Mouse (Mus musculus) embryonic facial prominence, embryonic 13.5 days (tissue): ENCODE measurements at regions not wholly inside any gene's neighbourhood (a gene's known extent, or its start where the extent isn't known, plus 50 kb on each side); places are given as distances from the start of the nearest gene placed in this dataset.

Experiments
- ATAC-seq: fragments of 200-750 bp; cut with Nextera tagmentation; 2 replicates; pipeline ENCODE4 v1.8.0; 2017; ENCODE audit warnings: low read depth; ENCODE audit not compliant: insufficient number of reproducible peaks, insufficient read depth, low FRiP score, low TSS enrichment
- H3K27ac ChIP-seq: fragments of 300-500 bp; sonication (generic); 2 replicates; pipeline ENCODE4 v1.5.1; 2015; ENCODE audit warnings: moderate library complexity, mild to moderate bottlenecking, inconsistent platforms
- H3K27me3 ChIP-seq: fragments of 300-500 bp; sonication (generic); 2 replicates; pipeline ENCODE4 v1.6.1; 2015; ENCODE audit warnings: mild to moderate bottlenecking, inconsistent platforms
- H3K36me3 ChIP-seq: fragments of 300-500 bp; sonication (generic); 2 replicates; pipeline ENCODE4 v1.6.1; 2015; ENCODE audit warnings: mild to moderate bottlenecking, inconsistent platforms
- H3K4me1 ChIP-seq: fragments of 300-500 bp; sonication (generic); 2 replicates; pipeline ENCODE4 v1.6.1; 2015; ENCODE audit warnings: inconsistent platforms
- H3K4me2 ChIP-seq: fragments of 300-500 bp; sonication (generic); 2 replicates; pipeline ENCODE4 v1.6.1; 2015; ENCODE audit warnings: moderate library complexity, mild to moderate bottlenecking, inconsistent platforms
- H3K4me3 ChIP-seq: fragments of 300-500 bp; sonication (generic); 2 replicates; pipeline ENCODE4 v1.5.1; 2015; ENCODE audit warnings: mild to moderate bottlenecking, inconsistent platforms
- H3K9ac ChIP-seq: fragments of 300-500 bp; sonication (generic); 2 replicates; pipeline ENCODE4 v1.6.1; 2015; ENCODE audit warnings: mild to moderate bottlenecking, inconsistent platforms
- H3K9me3 ChIP-seq: fragments of 300-500 bp; sonication (generic); 2 replicates; pipeline ENCODE4 v1.6.1; 2016; ENCODE audit warnings: inconsistent platforms
- WGBS: fragments of 180-500 bp; shearing (Covaris S2); methylation state at CpG from one replicate; pipeline ENCODE4 v1.1.7; 2015; ENCODE audit warnings: mixed read lengths; 5-methylcytosine and 5-hydroxymethylcytosine counted together

DNA sequence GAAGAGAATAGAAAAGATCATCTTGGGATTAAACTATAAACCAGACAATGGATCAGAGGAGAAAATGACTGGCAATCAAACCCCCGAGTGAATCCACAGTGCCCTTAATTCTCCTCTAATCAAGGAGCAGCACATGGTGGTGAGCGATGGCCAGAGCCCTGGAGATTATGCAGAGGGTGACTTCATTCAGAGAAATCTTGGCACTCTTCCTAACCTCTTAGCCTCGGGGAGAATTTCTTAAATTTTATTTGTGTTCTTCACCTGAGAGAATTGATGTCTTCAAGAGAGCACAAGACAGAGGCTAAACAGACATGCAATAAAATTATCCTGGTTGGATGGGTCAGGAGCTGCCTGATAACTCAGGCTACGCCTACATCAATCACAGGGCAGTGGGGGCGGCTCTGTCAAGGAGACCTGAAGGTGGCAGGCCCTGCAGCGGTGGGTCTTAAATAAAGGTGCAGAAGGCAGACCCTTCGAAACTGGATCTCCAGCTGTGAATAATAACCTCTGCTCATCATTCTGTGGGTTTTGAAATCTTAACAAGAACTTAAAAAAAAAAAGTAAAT is 316.5 kb upstream of the Klf12 start:
- Histone ChIP-seq H3K4me2 (no peak overlapping the region), H3K36me3 (no peaks in the 10 kb centered on the region), H3K9me3 (no peaks in the 10 kb centered on the region), H3K27ac (no peak overlapping the region), H3K27me3 (no peaks in the 10 kb centered on the region), H3K9ac (no peak overlapping the region), H3K4me1 (peaks cover 5% of the 10 kb centered on the region; the same call in 1 of the 2 replicates), H3K4me3 (no peak overlapping the region)
- no peak for ATAC-seq
- WGBS, result 54% methylated on average over 7 of the region's 7 CpGs

DNA sequence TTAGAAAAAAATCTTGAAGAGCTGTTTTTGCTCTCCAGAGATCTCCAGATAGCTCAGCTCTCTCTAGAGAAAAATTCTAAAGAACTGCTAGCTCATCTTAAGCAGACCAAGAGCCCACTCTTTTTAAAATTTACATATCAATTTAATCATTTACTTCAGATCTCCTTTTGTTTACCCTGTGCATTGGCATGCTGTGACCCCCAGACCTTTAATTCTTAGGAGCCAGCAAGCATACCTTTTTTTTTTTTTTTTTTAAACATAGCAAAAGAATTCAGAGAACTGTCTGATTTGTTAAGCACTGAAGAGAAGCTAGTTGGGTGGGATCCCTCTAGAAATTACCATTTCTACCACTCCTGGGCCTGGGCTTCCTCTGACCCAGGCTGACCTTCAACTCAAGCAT is 285.5 kb upstream of the Klf12 start:
- Histone ChIP-seq H3K4me1 (0 out of 2 replicates have a peak, but pooled peaks cover 5% of the 10 kb centered on the region), H3K27ac (no peak overlapping the region), H3K9ac (no peak overlapping the region), H3K27me3 (no peaks in the 10 kb centered on the region), H3K4me3 (no peak overlapping the region), H3K9me3 (no peaks in the 10 kb centered on the region), H3K4me2 (no peak overlapping the region), H3K36me3 (no peaks in the 10 kb centered on the region)
- no peak for ATAC-seq

DNA sequence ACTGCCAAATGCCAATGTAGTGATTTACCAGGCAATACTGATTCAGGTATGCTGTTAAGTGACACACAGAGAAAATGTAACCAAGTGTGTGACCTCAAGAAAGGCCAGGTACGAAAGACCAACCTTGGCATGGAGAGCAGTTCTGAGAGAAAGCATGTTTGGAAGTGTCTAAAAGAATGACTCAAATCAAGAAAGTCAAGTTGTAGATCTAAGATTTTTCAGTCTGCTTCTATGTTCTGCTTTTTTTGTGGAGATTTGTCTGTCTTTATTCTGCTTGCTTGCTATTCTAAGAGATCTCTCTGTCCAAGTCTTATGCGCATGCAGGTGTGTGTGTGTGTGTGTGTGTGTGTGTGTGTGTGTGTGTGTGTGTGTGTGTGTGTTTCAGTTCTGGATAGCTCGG is 277.4 kb upstream of the Klf12 start:
- no peak overlapping the region for H3K9ac ChIP-seq
- H3K27ac ChIP-seq, result no peak overlapping the region
- no peak for ATAC-seq
- 93% methylated on average over 3 of the region's 3 CpGs for WGBS
- no peak overlapping the region for H3K4me3 ChIP-seq
- H3K4me2 ChIP-seq, result no peak overlapping the region
- no peaks in the 10 kb centered on the region for H3K9me3 ChIP-seq
- H3K27me3 ChIP-seq, result no peaks in the 10 kb centered on the region
- H3K4me1 ChIP-seq, result peaks cover 4% of the 10 kb centered on the region
- H3K36me3 ChIP-seq, result no peaks in the 10 kb centered on the region

GRCm38 (mm10) chr14:100558378-100558777 is 273.9 kb upstream of the Klf12 start:
- Histone ChIP-seq H3K36me3 (no peaks in the 10 kb centered on the region), H3K27me3 (no peaks in the 10 kb centered on the region), H3K4me1 (peaks cover 4% of the 10 kb centered on the region), H3K9me3 (no peaks in the 10 kb centered on the region), H3K4me2 (peak overlapping the region; percentile 33), H3K4me3 (no peak overlapping the region), H3K9ac (no peak overlapping the region), H3K27ac (no peak overlapping the region)
- ATAC-seq, result no peak
- WGBS, result under 1% methylated on average over 4 of the region's 4 CpGs

DNA sequence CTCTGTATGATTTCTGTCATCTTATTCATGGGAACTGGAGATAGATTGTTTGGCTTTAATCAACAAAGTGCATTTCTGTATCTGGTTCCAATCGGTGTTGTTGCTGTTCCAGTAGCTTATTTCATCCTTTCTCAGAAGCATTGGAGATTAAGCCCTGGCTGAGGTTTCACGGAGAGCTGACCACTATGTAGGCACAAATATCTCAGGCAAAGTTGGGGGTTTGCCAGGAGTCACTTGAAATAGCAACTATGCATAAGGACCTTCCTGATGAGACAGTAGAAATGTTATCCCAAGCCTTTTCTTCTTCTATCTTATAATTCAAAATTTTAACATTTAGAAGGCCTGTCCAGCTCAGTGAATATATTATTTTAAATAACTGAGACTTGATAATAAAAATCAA is 268.0 kb upstream of the Klf12 start:
- no peaks in the 10 kb centered on the region for H3K27me3 ChIP-seq
- no peak overlapping the region for H3K9ac ChIP-seq
- no peaks in the 10 kb centered on the region for H3K9me3 ChIP-seq
- H3K4me1 ChIP-seq, result no peaks in the 10 kb centered on the region
- 33% methylated on average over 2 of the region's 2 CpGs for WGBS
- no peaks in the 10 kb centered on the region for H3K36me3 ChIP-seq
- no peak overlapping the region for H3K4me3 ChIP-seq
- H3K27ac ChIP-seq, result no peak overlapping the region
- H3K4me2 ChIP-seq, result no peak overlapping the region
- no peak for ATAC-seq

- Histone ChIP-seq H3K36me3 (no peaks in the 10 kb centered on the region), H3K27me3 (no peaks in the 10 kb centered on the region), H3K9ac (no peak overlapping the region), H3K4me3 (no peak overlapping the region), H3K9me3 (no peaks in the 10 kb centered on the region), H3K4me2 (no peak overlapping the region), H3K27ac (no peak overlapping the region), H3K4me1 (no peaks in the 10 kb centered on the region)
- no peak for ATAC-seq
- 61% methylated on average over 3 of the region's 3 CpGs for WGBS
Measured at GRCm38 (mm10) chr14:100550266-100550665, 265.8 kb upstream of the Klf12 start.

GRCm38 (mm10) chr14:100530217-100530616 is 245.7 kb upstream of the Klf12 start:
- Histone ChIP-seq H3K4me3 (no peak overlapping the region), H3K36me3 (no peaks in the 10 kb centered on the region), H3K9ac (no peak overlapping the region), H3K27me3 (no peaks in the 10 kb centered on the region), H3K27ac (no peak overlapping the region), H3K4me1 (no peaks in the 10 kb centered on the region), H3K9me3 (no peaks in the 10 kb centered on the region), H3K4me2 (no peak overlapping the region)
- 95% methylated on average over 2 of the region's 2 CpGs for WGBS
- no peak for ATAC-seq

GRCm38 (mm10) chr14:100529758-100530157 is 245.3 kb upstream of the Klf12 start:
- H3K36me3 ChIP-seq, result no peaks in the 10 kb centered on the region
- H3K4me3 ChIP-seq, result no peak overlapping the region
- H3K9me3 ChIP-seq, result no peaks in the 10 kb centered on the region
- no peaks in the 10 kb centered on the region for H3K4me1 ChIP-seq
- H3K27ac ChIP-seq, result no peak overlapping the region
- ATAC-seq, result no peak
- H3K4me2 ChIP-seq, result no peak overlapping the region
- H3K27me3 ChIP-seq, result no peaks in the 10 kb centered on the region
- H3K9ac ChIP-seq, result no peak overlapping the region
- 92% methylated on average over 1 of the region's 1 CpGs for WGBS

DNA sequence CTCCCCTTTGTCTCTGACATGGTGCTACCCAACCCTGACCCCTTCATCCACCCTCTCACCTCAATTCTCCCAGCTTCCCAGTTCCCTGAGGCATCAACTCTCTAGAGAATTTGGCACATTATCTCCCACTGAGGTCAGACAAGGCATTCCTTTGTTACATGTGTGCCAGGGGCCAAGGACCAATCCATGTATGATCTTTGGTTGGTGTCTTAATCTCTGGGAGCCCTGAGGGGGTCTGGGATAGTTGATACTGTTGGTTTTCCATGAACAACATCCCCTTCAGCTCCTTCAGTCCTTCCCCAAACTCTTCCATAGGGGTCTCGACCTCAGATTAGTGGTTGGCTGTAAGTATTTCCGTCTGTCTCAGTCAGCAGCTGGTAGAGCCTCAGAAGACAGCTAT is 224.9 kb upstream of the Klf12 start:
- no peak overlapping the region for H3K27ac ChIP-seq
- H3K36me3 ChIP-seq, result no peaks in the 10 kb centered on the region
- H3K4me2 ChIP-seq, result no peak overlapping the region
- H3K9ac ChIP-seq, result no peak overlapping the region
- H3K4me3 ChIP-seq, result no peak overlapping the region
- H3K27me3 ChIP-seq, result no peaks in the 10 kb centered on the region
- no peaks in the 10 kb centered on the region for H3K9me3 ChIP-seq
- 12% methylated on average over 2 of the region's 2 CpGs for WGBS
- no peaks in the 10 kb centered on the region for H3K4me1 ChIP-seq
- ATAC-seq, result no peak

GRCm38 (mm10) chr14:100508087-100508486 is 223.6 kb upstream of the Klf12 start:
- Histone ChIP-seq H3K4me1 (no peaks in the 10 kb centered on the region), H3K36me3 (no peaks in the 10 kb centered on the region), H3K27me3 (no peaks in the 10 kb centered on the region), H3K9me3 (no peaks in the 10 kb centered on the region), H3K4me2 (no peak overlapping the region), H3K4me3 (no peak overlapping the region), H3K9ac (no peak overlapping the region), H3K27ac (no peak overlapping the region)
- ATAC-seq, result no peak
- WGBS, result 79% methylated on average over 3 of the region's 3 CpGs

GRCm38 (mm10) chr14:100507616-100508015 is 223.1 kb upstream of the Klf12 start:
- Histone ChIP-seq H3K36me3 (no peaks in the 10 kb centered on the region), H3K9ac (no peak overlapping the region), H3K9me3 (no peaks in the 10 kb centered on the region), H3K4me1 (no peaks in the 10 kb centered on the region), H3K4me2 (no peak overlapping the region), H3K27ac (no peak overlapping the region), H3K27me3 (no peaks in the 10 kb centered on the region), H3K4me3 (no peak overlapping the region)
- no peak for ATAC-seq

- Histone ChIP-seq H3K27ac (no peak overlapping the region), H3K9ac (no peak overlapping the region), H3K36me3 (no peaks in the 10 kb centered on the region), H3K4me3 (no peak overlapping the region), H3K27me3 (no peaks in the 10 kb centered on the region), H3K9me3 (no peaks in the 10 kb centered on the region; the same call in 1 of the 2 replicates), H3K4me2 (no peak overlapping the region), H3K4me1 (no peaks in the 10 kb centered on the region)
- 80% methylated on average over 7 of the region's 7 CpGs for WGBS
- ATAC-seq, result no peak
Measured at GRCm38 (mm10) chr14:100488837-100489236, 204.4 kb upstream of the Klf12 start.

DNA sequence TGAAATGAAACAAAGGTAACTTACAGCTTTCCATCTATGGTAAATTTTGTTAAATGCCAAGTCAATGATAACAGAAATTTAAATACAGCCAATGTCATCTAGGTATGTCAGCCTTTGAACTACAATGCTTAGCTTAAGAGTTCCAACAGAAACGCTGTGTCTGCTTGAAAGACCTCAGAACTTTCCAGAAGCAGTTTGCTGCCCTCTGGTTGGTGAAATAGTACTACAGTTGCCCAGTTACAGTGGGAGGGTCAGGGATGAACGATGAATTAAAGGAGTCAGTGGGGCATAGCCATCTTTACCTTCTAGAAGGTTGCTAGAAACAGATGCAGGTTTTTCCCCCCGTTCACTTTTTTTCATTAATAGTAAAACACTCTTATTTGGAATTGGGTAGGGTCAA is 201.0 kb upstream of the Klf12 start:
- Histone ChIP-seq H3K27ac (no peak overlapping the region), H3K36me3 (no peaks in the 10 kb centered on the region), H3K9me3 (no peaks in the 10 kb centered on the region), H3K4me3 (no peak overlapping the region), H3K4me1 (no peaks in the 10 kb centered on the region), H3K27me3 (no peaks in the 10 kb centered on the region), H3K4me2 (no peak overlapping the region), H3K9ac (no peak overlapping the region)
- WGBS, result 75% methylated on average over 3 of the region's 3 CpGs
- no peak for ATAC-seq
